In genomic region chr9:91364971-91365501, GRCm38 (mm10) we compare ENCODE assay signal across 8 mouse cellular contexts. TPM values are rescaled to one million over a fixed set of nuclear protein-coding genes. Genes with fewer than 3 reads are reported as not detected.
A peak's percentile ranks its signal among the peaks of the same experiment; 100 is the strongest.
DNase-seq lines count a peak whose midpoint lies in the region; ATAC-seq and TF ChIP-seq lines count a peak whose summit lies in the region.

No protein-coding gene starts in this region.

- TF ChIP-seq POLR2A in testis, adult 2 months (IDR thresholded peaks at IDR 0.05; ENCODE audit: control insufficient read depth, low read depth, low read length) = no peak

- 0 out of 2 replicates have a peak overlapping the region, but pooled peaks have one; percentile 32 for H3K9ac ChIP-seq in embryonic facial prominence, embryonic 13.5 days
- H3K9ac ChIP-seq in limb, embryonic 13.5 days = no peak overlapping the region

- no peak for TF ChIP-seq CTCF in testis, adult 2 months (IDR thresholded peaks at IDR 0.05; ENCODE audit: control insufficient read depth, insufficient read depth, insufficient replicate concordance, low read depth, low read length)

- peak overlapping the region; percentile 46 for H3K4me2 ChIP-seq in embryonic facial prominence, embryonic 13.5 days
- H3K4me2 ChIP-seq in limb, embryonic 13.5 days (replicated peaks) = peak overlapping the region; percentile 50

- H3K9me3 ChIP-seq in embryonic facial prominence, embryonic 13.5 days = no peaks in the 10 kb centered on the region
- no peaks in the 10 kb centered on the region for H3K9me3 ChIP-seq in limb, embryonic 13.5 days

- under 1% methylated on average over 41 of the region's 42 CpGs for WGBS in embryonic facial prominence, embryonic 13.5 days
- WGBS in limb, embryonic 13.5 days = under 1% methylated on average over 42 of the region's 42 CpGs

- H3K4me3 ChIP-seq in testis, adult 2 months (ENCODE audit: control insufficient read depth, low read depth, low read length) = peak overlapping the region; percentile 31
- H3K4me3 ChIP-seq in embryonic facial prominence, embryonic 13.5 days = peak overlapping the region; percentile 34
- peak overlapping the region; percentile 34 for H3K4me3 ChIP-seq in limb, embryonic 13.5 days

- peaks cover 21% of the 10 kb centered on the region for H3K27me3 ChIP-seq in testis, adult 2 months (ENCODE audit: control insufficient read depth, insufficient read depth, low read length)
- H3K27me3 ChIP-seq in embryonic facial prominence, embryonic 13.5 days = peaks cover 99% of the 10 kb centered on the region
- H3K27me3 ChIP-seq in limb, embryonic 13.5 days = peaks cover 94% of the 10 kb centered on the region

- no peak for DNase-seq in testis, postnatal 14 days (ENCODE audit: low spot score)
- peak; percentile 83 for DNase-seq in retina, postnatal 1 day
- no peak for DNase-seq in adipocyte (ENCODE audit: low spot score)
- no peak for DNase-seq in gastrocnemius, postnatal 25 days
- no peak for DNase-seq in thymus, postnatal 14 days

- no peaks in the 10 kb centered on the region for H3K36me3 ChIP-seq in testis, adult 2 months (ENCODE audit: control insufficient read depth, insufficient read depth, low read length)
- no peaks in the 10 kb centered on the region for H3K36me3 ChIP-seq in embryonic facial prominence, embryonic 13.5 days
- no peaks in the 10 kb centered on the region for H3K36me3 ChIP-seq in limb, embryonic 13.5 days

- H3K4me1 ChIP-seq in testis, adult 2 months (ENCODE audit: control insufficient read depth, insufficient read depth, low read length) = peaks cover 19% of the 10 kb centered on the region
- peaks cover 22% of the 10 kb centered on the region for H3K4me1 ChIP-seq in embryonic facial prominence, embryonic 13.5 days
- peaks cover 14% of the 10 kb centered on the region; the same call in 1 of the 2 replicates for H3K4me1 ChIP-seq in limb, embryonic 13.5 days

- ATAC-seq in embryonic facial prominence, embryonic 13.5 days (ENCODE audit: insufficient number of reproducible peaks, insufficient read depth, low FRiP score, low TSS enrichment, low read depth) = peak; percentile 35; the same call in 1 of the 2 replicates
- ATAC-seq in limb, embryonic 13.5 days (ENCODE audit: low FRiP score, low read depth) = 0 out of 2 replicates have a peak, but pooled peaks have one; percentile 26

- no peak overlapping the region for H3K27ac ChIP-seq in testis, adult 2 months (ENCODE audit: control insufficient read depth, insufficient read depth, low read depth, low read length)
- no peak overlapping the region for H3K27ac ChIP-seq in embryonic facial prominence, embryonic 13.5 days
- H3K27ac ChIP-seq in limb, embryonic 13.5 days = no peak overlapping the region

RNA-seq across cellular contexts. Expression of gene Zic1, which starts 0.6 kb away (rescaled TPM):
- polyA plus RNA-seq in testis, adult 2 months (2012; rRNA removed) = 0.28 and 0.86 TPM in 2 replicates
- polyA plus RNA-seq in embryonic facial prominence, embryonic 13.5 days (2015; fragmentation: Nextera tagmentation; extraction: Ambion mirVana) = 0.47 and 0.49 TPM in 2 replicates
- polyA plus RNA-seq in limb, embryonic 13.5 days (2015; fragmentation: Nextera tagmentation; extraction: Ambion mirVana) = 0.22 and 0.28 TPM in 2 replicates
- total RNA-seq in gastrocnemius, postnatal 25 days (2021) = 1 to 10 TPM in 1 of 2 experiments, under 1 TPM in 1; 0.08 to 1.9 TPM

RNA-seq across cellular contexts. Expression of gene Zic4, which starts 2.8 kb away (rescaled TPM):
- polyA plus RNA-seq in testis, adult 2 months (2012; rRNA removed) = 0.12 TPM in 1 of 2 replicates, not detected in the other
- polyA plus RNA-seq in embryonic facial prominence, embryonic 13.5 days (2015; fragmentation: Nextera tagmentation; extraction: Ambion mirVana) = 0.77 and 0.89 TPM in 2 replicates
- 0.33 and 0.41 TPM in 2 replicates for polyA plus RNA-seq in limb, embryonic 13.5 days (2015; fragmentation: Nextera tagmentation; extraction: Ambion mirVana)
- not detected for total RNA-seq in gastrocnemius, postnatal 25 days (2021)
